Mouse (Mus musculus): ENCODE results near the gene Sestd1. TPM values are rescaled to one million over a fixed set of nuclear protein-coding genes. Genes with fewer than 3 reads are reported as not detected.

The Sestd1 gene
- total RNA-seq (2014; rRNA removed) (1.6 and 3.1 TPM in 2 replicates), polyA plus RNA-seq (2012; rRNA removed) (0.30 and 0.80 TPM in 2 replicates)

- Histone ChIP-seq H3K4me3 (ENCODE audit: insufficient read depth, low read depth, low read length) (peak within 1 kb of the TSS; percentile 67), H3K36me3 (ENCODE audit: control insufficient read depth, insufficient read depth, low read length) (no peaks in the 10 kb centered on the region), H3K4me1 (ENCODE audit: control insufficient read depth, insufficient read depth, low read length) (no peaks in the 10 kb centered on the region), H3K79me2 (ENCODE audit: control insufficient read depth, insufficient read depth, low read length) (no peaks in the 10 kb centered on the region), H3K27ac (replicated peaks; ENCODE audit: insufficient read depth, low read depth, low read length) (no peak within 1 kb of the TSS), H3K27me3 (ENCODE audit: control insufficient read depth, insufficient read depth, low read length) (no peaks in the 10 kb centered on the region), H3K9ac (ENCODE audit: low read depth, low read length) (peak within 1 kb of the TSS; percentile 66)
- TF ChIP-seq CTCF (IDR thresholded peaks at IDR 0.05; ENCODE audit: low read depth, low read length) (no peak), POLR2A (IDR thresholded peaks at IDR 0.05; ENCODE audit: extremely low read depth, insufficient read depth, low read length) (no peak)
- 8% methylated on average over 68 of the region's 73 CpGs for WGBS
- peak; percentile 26 for DNase-seq (ENCODE audit: extremely low read depth, low read depth, low spot score)
Measured at GRCm38 (mm10) chr2:77280512-77281409, at the start of gene Sestd1. Gene Sestd1 (minus strand): TSS chr2:77280592.

GRCm38 (mm10) chr2:77327246-77327645 is 46.9 kb upstream of the Sestd1 start:
- 69% methylated on average over 3 of the region's 3 CpGs for WGBS

GRCm38 (mm10) chr2:77323739-77324138 is 43.3 kb upstream of the Sestd1 start:
- Histone ChIP-seq H3K79me2 (ENCODE audit: control insufficient read depth, insufficient read depth, low read length) (no peaks in the 10 kb centered on the region), H3K27me3 (ENCODE audit: control insufficient read depth, insufficient read depth, low read length) (no peaks in the 10 kb centered on the region), H3K36me3 (ENCODE audit: control insufficient read depth, insufficient read depth, low read length) (no peaks in the 10 kb centered on the region), H3K27ac (replicated peaks; ENCODE audit: insufficient read depth, low read depth, low read length) (no peak overlapping the region), H3K4me1 (ENCODE audit: control insufficient read depth, insufficient read depth, low read length) (no peaks in the 10 kb centered on the region), H3K9ac (ENCODE audit: low read depth, low read length) (no peak overlapping the region), H3K4me3 (ENCODE audit: insufficient read depth, low read depth, low read length) (no peak overlapping the region)
- 68% methylated on average over 6 of the region's 6 CpGs for WGBS
- TF ChIP-seq CTCF (IDR thresholded peaks at IDR 0.05; ENCODE audit: low read depth, low read length), result no peak
- no peak for TF ChIP-seq POLR2A (IDR thresholded peaks at IDR 0.05; ENCODE audit: extremely low read depth, insufficient read depth, low read length)
- DNase-seq (ENCODE audit: extremely low read depth, low read depth, low spot score), result no peak

More at GRCm38 (mm10) chr2:77327246-77327645, 46.9 kb upstream of the Sestd1 start:
- Histone ChIP-seq H3K27ac (replicated peaks; ENCODE audit: insufficient read depth, low read depth, low read length) (no peak overlapping the region), H3K36me3 (ENCODE audit: control insufficient read depth, insufficient read depth, low read length) (no peaks in the 10 kb centered on the region), H3K4me1 (ENCODE audit: control insufficient read depth, insufficient read depth, low read length) (no peaks in the 10 kb centered on the region), H3K9ac (ENCODE audit: low read depth, low read length) (no peak overlapping the region), H3K79me2 (ENCODE audit: control insufficient read depth, insufficient read depth, low read length) (no peaks in the 10 kb centered on the region), H3K27me3 (ENCODE audit: control insufficient read depth, insufficient read depth, low read length) (no peaks in the 10 kb centered on the region), H3K4me3 (ENCODE audit: insufficient read depth, low read depth, low read length) (no peak overlapping the region)
- no peak for TF ChIP-seq POLR2A (IDR thresholded peaks at IDR 0.05; ENCODE audit: extremely low read depth, insufficient read depth, low read length)
- TF ChIP-seq CTCF (IDR thresholded peaks at IDR 0.05; ENCODE audit: low read depth, low read length), result no peak
- DNase-seq (ENCODE audit: extremely low read depth, low read depth, low spot score), result no peak

- TF ChIP-seq CTCF (IDR thresholded peaks at IDR 0.05; ENCODE audit: low read depth, low read length) (no peak), POLR2A (IDR thresholded peaks at IDR 0.05; ENCODE audit: extremely low read depth, insufficient read depth, low read length) (no peak)
- Histone ChIP-seq H3K4me3 (ENCODE audit: insufficient read depth, low read depth, low read length) (no peak overlapping the region), H3K9ac (ENCODE audit: low read depth, low read length) (no peak overlapping the region), H3K27me3 (ENCODE audit: control insufficient read depth, insufficient read depth, low read length) (0 out of 2 replicates have a peak, but pooled peaks cover 1% of the 10 kb centered on the region), H3K79me2 (ENCODE audit: control insufficient read depth, insufficient read depth, low read length) (no peaks in the 10 kb centered on the region), H3K36me3 (ENCODE audit: control insufficient read depth, insufficient read depth, low read length) (no peaks in the 10 kb centered on the region), H3K4me1 (ENCODE audit: control insufficient read depth, insufficient read depth, low read length) (no peaks in the 10 kb centered on the region), H3K27ac (replicated peaks; ENCODE audit: insufficient read depth, low read depth, low read length) (no peak overlapping the region)
- 36% methylated on average over 9 of the region's 9 CpGs for WGBS
- DNase-seq (ENCODE audit: extremely low read depth, low read depth, low spot score), result peak; percentile 51
Measured at GRCm38 (mm10) chr2:77323156-77323555, 42.8 kb upstream of the Sestd1 start.

- no peak overlapping the region for H3K4me3 ChIP-seq (ENCODE audit: insufficient read depth, low read depth, low read length)
- no peak for DNase-seq (ENCODE audit: extremely low read depth, low read depth, low spot score)
- no peak overlapping the region for H3K9ac ChIP-seq (ENCODE audit: low read depth, low read length)
- TF ChIP-seq CTCF (IDR thresholded peaks at IDR 0.05; ENCODE audit: low read depth, low read length) (no peak), POLR2A (IDR thresholded peaks at IDR 0.05; ENCODE audit: extremely low read depth, insufficient read depth, low read length) (no peak)
- no peaks in the 10 kb centered on the region for H3K79me2 ChIP-seq (ENCODE audit: control insufficient read depth, insufficient read depth, low read length)
- WGBS, result 93% methylated on average over 5 of the region's 5 CpGs
- H3K27ac ChIP-seq (replicated peaks; ENCODE audit: insufficient read depth, low read depth, low read length), result no peak overlapping the region
- H3K4me1 ChIP-seq (ENCODE audit: control insufficient read depth, insufficient read depth, low read length), result no peaks in the 10 kb centered on the region
- H3K27me3 ChIP-seq (ENCODE audit: control insufficient read depth, insufficient read depth, low read length), result 0 out of 2 replicates have a peak, but pooled peaks cover 3% of the 10 kb centered on the region
- no peaks in the 10 kb centered on the region for H3K36me3 ChIP-seq (ENCODE audit: control insufficient read depth, insufficient read depth, low read length)
Measured at GRCm38 (mm10) chr2:77319196-77319595, 38.8 kb upstream of the Sestd1 start.

DNA sequence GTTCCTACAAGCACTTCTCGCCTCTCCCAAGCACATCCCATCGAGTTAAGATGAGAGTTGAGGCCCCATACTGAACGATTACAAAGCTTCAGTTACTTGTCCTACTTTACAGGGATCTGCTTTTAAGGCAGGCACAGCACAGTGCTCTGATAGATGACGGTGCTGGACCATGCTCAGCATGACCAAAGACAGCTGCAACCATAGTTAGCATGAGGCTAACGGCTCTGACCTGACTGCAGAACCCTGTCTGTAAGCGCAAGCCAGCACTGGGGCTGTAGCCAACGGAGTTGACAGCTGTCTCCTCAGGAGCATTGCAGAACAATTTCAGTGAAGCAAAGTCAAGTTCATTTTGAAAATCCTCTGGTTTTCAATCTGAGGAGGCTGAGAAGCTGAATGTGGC is 36.6 kb upstream of the Sestd1 start:
- 64% methylated on average over 7 of the region's 7 CpGs for WGBS
- Histone ChIP-seq H3K27me3 (ENCODE audit: control insufficient read depth, insufficient read depth, low read length) (0 out of 2 replicates have a peak, but pooled peaks cover 3% of the 10 kb centered on the region), H3K79me2 (ENCODE audit: control insufficient read depth, insufficient read depth, low read length) (no peaks in the 10 kb centered on the region), H3K9ac (ENCODE audit: low read depth, low read length) (no peak overlapping the region), H3K27ac (replicated peaks; ENCODE audit: insufficient read depth, low read depth, low read length) (no peak overlapping the region), H3K36me3 (ENCODE audit: control insufficient read depth, insufficient read depth, low read length) (no peaks in the 10 kb centered on the region), H3K4me1 (ENCODE audit: control insufficient read depth, insufficient read depth, low read length) (no peaks in the 10 kb centered on the region), H3K4me3 (ENCODE audit: insufficient read depth, low read depth, low read length) (no peak overlapping the region)
- DNase-seq (ENCODE audit: extremely low read depth, low read depth, low spot score), result no peak
- TF ChIP-seq POLR2A (IDR thresholded peaks at IDR 0.05; ENCODE audit: extremely low read depth, insufficient read depth, low read length) (no peak), CTCF (IDR thresholded peaks at IDR 0.05; ENCODE audit: low read depth, low read length) (no peak)

Data from liver, adult 2 months (tissue).